Mouse (Mus musculus) heart, embryonic 13.5 days (tissue): ENCODE results near the gene Defb29. TPM values are rescaled to one million over a fixed set of nuclear protein-coding genes. Genes with fewer than 3 reads are reported as not detected.

Source experiments
- ATAC-seq: fragments of 200-750 bp; cut with Nextera tagmentation; 2 replicates; pipeline ENCODE4 v1.8.0; 2017; ENCODE audit warnings: moderate TSS enrichment; ENCODE audit not compliant: insufficient number of reproducible peaks, low FRiP score, low TSS enrichment; ENCODE audit errors: extremely low read depth
- H3K27ac ChIP-seq: fragments of 300-500 bp; sonication (generic); replicated peaks from 2 replicates; pipeline ENCODE4 v1.5.1; 2015; ENCODE audit warnings: moderate library complexity, mild to moderate bottlenecking, inconsistent platforms
- H3K27me3 ChIP-seq: fragments of 300-500 bp; sonication (generic); replicated peaks from 2 replicates; pipeline ENCODE4 v1.6.1; 2015; ENCODE audit warnings: mild to moderate bottlenecking, inconsistent platforms
- H3K36me3 ChIP-seq: fragments of 300-500 bp; sonication (generic); 2 replicates; pipeline ENCODE4 v1.6.1; 2015; ENCODE audit warnings: mild to moderate bottlenecking, inconsistent platforms
- H3K4me1 ChIP-seq: fragments of 300-500 bp; sonication (generic); 2 replicates; pipeline ENCODE4 v1.6.1; 2015; ENCODE audit warnings: inconsistent platforms
- H3K4me2 ChIP-seq: fragments of 300-500 bp; sonication (generic); 2 replicates; pipeline ENCODE4 v1.6.1; 2015; ENCODE audit warnings: inconsistent platforms, mild to moderate bottlenecking, moderate library complexity
- H3K4me3 ChIP-seq: fragments of 300-500 bp; sonication (generic); 2 replicates; pipeline ENCODE4 v1.5.1; 2015; ENCODE audit warnings: moderate library complexity, mild to moderate bottlenecking, inconsistent platforms
- H3K9ac ChIP-seq: fragments of 300-500 bp; sonication (generic); 2 replicates; pipeline ENCODE4 v1.6.1; 2015; ENCODE audit warnings: inconsistent platforms, mild to moderate bottlenecking, moderate library complexity
- H3K9me3 ChIP-seq: fragments of 300-500 bp; sonication (generic); 2 replicates; pipeline ENCODE4 v1.6.1; 2016; ENCODE audit warnings: inconsistent platforms
- WGBS: fragments of 180-500 bp; shearing (Covaris S2); methylation state at CpG from one replicate; pipeline ENCODE4 v1.1.7; 2015; ENCODE audit warnings: mixed read lengths; 5-methylcytosine and 5-hydroxymethylcytosine counted together
- polyA plus RNA-seq: library from polyadenylated mRNA; unstranded; fragments of >200 nt; fragmentation: Nextera tagmentation; extraction: Ambion mirVana; gene quantifications from 2 replicates; pipeline ENCODE4 v1.2.1, GENCODE M21; 2015

Defb29 gene
- polyA plus RNA-seq, result not detected in 2 replicates

DNA sequence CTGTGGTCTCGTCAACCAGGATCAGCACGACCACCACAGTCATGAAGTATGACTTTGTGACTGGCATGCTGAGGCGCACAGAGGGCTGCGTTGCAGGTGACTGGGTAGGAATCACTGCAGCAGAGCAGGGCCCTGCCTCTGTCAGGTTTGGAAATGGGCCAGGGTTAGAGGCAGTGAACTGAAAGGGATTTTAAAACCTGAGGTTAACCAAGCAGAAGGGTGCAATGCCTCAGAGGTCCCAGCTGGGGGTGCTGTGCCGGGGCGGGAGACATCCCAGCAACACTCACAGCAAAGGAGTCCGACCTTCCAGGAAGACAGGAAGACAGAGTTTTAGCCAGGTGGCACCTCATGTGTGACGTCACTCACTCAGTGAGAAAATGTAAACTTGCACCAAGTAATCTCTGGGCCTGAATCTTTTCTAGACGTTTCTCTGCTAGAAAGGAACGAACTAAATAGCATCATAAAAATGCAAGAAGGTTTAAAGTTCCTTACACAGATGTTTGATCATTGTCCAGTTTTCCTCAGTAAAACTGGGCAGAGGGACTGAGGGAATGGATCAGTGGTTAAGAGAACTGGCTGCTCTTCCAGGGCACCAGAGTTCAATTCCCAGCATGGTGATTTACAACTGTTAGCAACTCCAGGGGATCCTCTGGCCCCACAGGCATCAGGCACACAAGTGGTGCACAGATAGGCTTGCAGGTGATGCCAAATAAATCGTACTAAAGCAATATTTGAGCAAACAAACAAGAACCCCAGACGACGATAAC is at the start of gene Defb29:
TSS of gene Defb29 (minus strand) at position 155 of the 767 bp plus-strand sequence.
- H3K27me3 ChIP-seq, result no peaks in the 10 kb centered on the region
- H3K4me3 ChIP-seq, result no peak within 1 kb of the TSS
- no peak for ATAC-seq
- H3K27ac ChIP-seq, result no peak within 1 kb of the TSS
- 49% methylated on average over 13 of the region's 13 CpGs for WGBS
- H3K36me3 ChIP-seq, result no peaks in the 10 kb centered on the region
- H3K4me1 ChIP-seq, result peaks cover 8% of the 10 kb centered on the region; the same call in 1 of the 2 replicates
- H3K9ac ChIP-seq, result no peak within 1 kb of the TSS
- H3K4me2 ChIP-seq, result no peak within 1 kb of the TSS
- H3K9me3 ChIP-seq, result 0 out of 2 replicates have a peak, but pooled peaks cover 4% of the 10 kb centered on the region

DNA sequence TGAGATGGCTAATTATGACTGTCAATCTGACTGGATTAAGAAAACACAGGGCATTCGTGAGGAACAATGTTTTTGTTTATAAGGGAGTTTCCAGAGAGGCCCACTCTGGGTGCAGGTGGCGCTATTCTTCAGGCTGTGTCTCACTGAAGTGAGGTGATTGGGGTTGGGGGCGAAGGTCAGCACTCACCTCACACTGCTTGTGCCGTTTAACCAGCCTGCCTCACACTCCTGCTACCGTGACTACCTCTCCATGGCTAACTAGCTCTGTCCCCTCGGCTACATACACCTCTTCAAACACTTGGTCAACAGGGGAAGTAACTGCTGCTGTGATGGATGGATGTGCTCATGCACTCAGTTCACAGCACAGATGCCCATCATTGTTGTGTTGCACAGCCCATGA is 49.1 kb upstream of the Defb29 start:
- ATAC-seq, result no peak
- H3K4me2 ChIP-seq, result no peak overlapping the region
- H3K4me1 ChIP-seq, result peaks cover 13% of the 10 kb centered on the region

DNA sequence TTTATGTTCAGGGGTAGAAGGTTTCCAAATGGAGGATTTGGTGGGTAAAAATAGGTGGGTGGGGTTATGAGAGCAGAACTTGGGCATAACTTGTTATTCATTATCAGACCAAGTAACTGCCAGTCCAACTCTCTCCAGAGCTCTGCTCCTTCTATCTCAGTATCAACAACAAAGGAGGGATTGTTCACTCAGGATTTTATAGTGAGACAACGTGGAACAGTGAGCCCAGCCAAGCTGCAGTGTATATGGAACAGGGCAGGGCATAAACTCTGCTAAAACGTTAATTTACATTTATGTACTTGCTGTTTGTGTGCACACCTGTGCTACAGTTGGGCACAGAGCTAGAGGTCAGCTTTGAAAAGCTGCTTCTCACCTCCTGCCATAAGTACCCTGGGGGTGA is 48.6 kb upstream of the Defb29 start:
- no peak overlapping the region for H3K4me2 ChIP-seq
- no peaks in the 10 kb centered on the region for H3K9me3 ChIP-seq
- H3K4me3 ChIP-seq, result no peak overlapping the region
- no peaks in the 10 kb centered on the region for H3K36me3 ChIP-seq
- 32% methylated on average over 2 of the region's 2 CpGs for WGBS
- H3K27me3 ChIP-seq, result no peaks in the 10 kb centered on the region
- H3K9ac ChIP-seq, result no peak overlapping the region
- peaks cover 13% of the 10 kb centered on the region for H3K4me1 ChIP-seq
- H3K27ac ChIP-seq, result no peak overlapping the region
- no peak for ATAC-seq

More for the DNA sequence above, 49.1 kb upstream of the Defb29 start:
- H3K9ac ChIP-seq, result no peak overlapping the region
- H3K4me3 ChIP-seq, result no peak overlapping the region
- no peaks in the 10 kb centered on the region for H3K36me3 ChIP-seq
- no peaks in the 10 kb centered on the region for H3K27me3 ChIP-seq
- H3K27ac ChIP-seq, result no peak overlapping the region
- no peaks in the 10 kb centered on the region for H3K9me3 ChIP-seq
- WGBS, result 44% methylated on average over 6 of the region's 6 CpGs

DNA sequence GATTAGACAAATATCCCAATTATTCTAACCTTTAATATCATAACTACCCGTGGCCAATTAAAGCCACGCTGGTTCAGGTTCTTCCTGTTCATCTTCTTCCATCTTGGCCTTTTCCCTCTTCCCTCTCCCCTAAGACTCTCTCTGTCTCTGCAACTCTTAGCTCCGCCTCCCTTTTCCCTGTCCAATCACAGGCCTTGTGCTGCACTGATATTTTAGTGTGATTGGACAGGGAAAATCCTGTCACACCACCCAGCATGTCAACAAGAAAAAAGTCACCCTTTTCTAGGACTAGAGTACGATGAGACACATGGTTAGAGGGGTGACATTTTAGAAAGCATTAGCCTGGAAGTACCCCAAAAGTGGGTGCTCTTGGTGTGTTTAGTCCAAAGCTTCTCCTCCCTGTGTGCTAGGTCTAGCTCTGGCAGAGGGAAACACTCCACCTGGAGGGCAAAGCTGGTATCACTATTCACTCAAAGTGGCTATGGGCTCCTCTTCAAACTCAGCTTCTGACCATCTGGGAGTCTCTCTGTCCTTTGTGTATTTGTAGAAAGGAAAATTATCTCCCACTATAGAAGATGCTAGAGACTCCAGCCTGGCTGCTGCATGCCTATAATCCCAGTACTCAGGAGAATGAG is 47.1 kb upstream of the Defb29 start:
- Histone ChIP-seq H3K9ac (no peak overlapping the region), H3K36me3 (no peaks in the 10 kb centered on the region), H3K4me1 (peaks cover 13% of the 10 kb centered on the region), H3K4me2 (no peak overlapping the region), H3K27ac (no peak overlapping the region), H3K9me3 (no peaks in the 10 kb centered on the region), H3K27me3 (no peaks in the 10 kb centered on the region), H3K4me3 (no peak overlapping the region)
- no peak for ATAC-seq
- WGBS, result 79% methylated on average over 4 of the region's 4 CpGs

DNA sequence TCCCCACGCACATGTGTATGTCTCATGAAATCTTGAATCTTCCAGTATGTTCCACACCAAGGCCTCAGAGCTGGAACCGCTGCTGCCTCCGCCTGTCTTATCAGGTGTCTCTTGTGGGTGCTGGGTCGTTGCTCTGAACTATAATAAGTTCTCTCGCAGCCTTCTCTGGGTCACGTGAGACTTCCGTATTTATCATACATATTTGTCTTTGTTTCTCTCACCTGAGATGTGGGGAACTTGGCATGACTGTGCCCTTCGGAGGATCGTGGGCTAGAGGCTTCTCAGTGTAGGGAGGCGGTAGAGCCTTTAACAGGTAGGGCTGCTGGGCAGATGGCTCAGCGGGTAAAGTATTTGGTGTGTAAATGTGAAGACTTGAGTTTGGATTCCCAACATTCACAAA is 40.7 kb upstream of the Defb29 start:
- no peak overlapping the region for H3K9ac ChIP-seq
- WGBS, result 47% methylated on average over 11 of the region's 11 CpGs
- no peak overlapping the region for H3K4me3 ChIP-seq
- no peak overlapping the region for H3K4me2 ChIP-seq
- H3K27me3 ChIP-seq, result no peaks in the 10 kb centered on the region
- no peaks in the 10 kb centered on the region for H3K36me3 ChIP-seq
- H3K27ac ChIP-seq, result no peak overlapping the region
- H3K9me3 ChIP-seq, result no peaks in the 10 kb centered on the region
- peaks cover 11% of the 10 kb centered on the region for H3K4me1 ChIP-seq
- ATAC-seq, result no peak

DNA sequence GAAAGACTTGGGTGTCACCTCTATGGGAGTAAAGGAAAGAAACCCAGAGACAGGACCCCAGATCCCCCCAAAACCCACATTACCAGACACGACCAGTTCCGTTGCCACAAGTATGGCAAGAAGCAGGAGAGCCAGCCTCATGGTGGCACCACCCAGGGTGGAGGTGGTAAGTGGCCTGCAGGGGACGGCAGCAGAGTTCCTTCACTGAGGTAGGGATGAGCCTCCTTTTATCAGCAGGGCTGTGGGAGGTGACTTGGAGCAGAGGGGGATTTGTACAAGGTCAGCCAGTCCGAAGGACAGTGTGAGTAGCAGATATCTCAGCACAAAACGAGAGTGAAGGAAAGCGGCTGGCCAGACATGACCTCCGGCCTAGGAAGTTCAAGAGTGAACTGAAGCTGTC is 40.2 kb upstream of the Defb29 start, which contains the start of gene Defb19:
TSS of gene Defb19 (minus strand) at position 206 of the 400 bp plus-strand sequence.
- Histone ChIP-seq H3K4me2 (no peak within 1 kb of the TSS), H3K9me3 (no peaks in the 10 kb centered on the region), H3K4me1 (peaks cover 11% of the 10 kb centered on the region), H3K9ac (no peak within 1 kb of the TSS), H3K36me3 (no peaks in the 10 kb centered on the region), H3K27me3 (no peaks in the 10 kb centered on the region), H3K4me3 (no peak within 1 kb of the TSS), H3K27ac (no peak within 1 kb of the TSS)
- ATAC-seq, result no peak
- 45% methylated on average over 7 of the region's 7 CpGs for WGBS

DNA sequence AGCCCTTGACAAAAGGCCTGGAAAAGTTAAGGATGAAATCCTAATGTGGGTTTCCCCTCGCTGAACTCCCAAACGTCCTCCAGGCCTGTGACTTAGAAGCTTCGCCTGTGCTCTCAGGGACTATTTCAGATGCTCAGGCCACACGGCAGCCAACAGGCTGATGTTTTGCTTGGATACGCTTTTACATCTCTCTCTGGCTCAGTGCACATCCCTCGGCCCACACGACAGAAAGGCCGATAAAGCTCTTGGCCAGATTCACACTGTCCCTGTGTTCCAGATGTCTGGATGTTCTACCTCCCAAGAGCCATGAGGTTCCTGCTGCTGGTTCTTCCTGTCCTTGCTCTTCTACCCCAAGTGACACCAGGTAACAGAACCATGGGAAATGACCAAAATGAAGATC is 33.6 kb upstream of the Defb29 start:
- peaks cover 2% of the 10 kb centered on the region; the same call in 1 of the 2 replicates for H3K27me3 ChIP-seq
- WGBS, result 78% methylated on average over 8 of the region's 8 CpGs
- no peaks in the 10 kb centered on the region for H3K9me3 ChIP-seq
- no peaks in the 10 kb centered on the region for H3K4me1 ChIP-seq
- no peak overlapping the region for H3K4me2 ChIP-seq
- H3K4me3 ChIP-seq, result no peak overlapping the region
- H3K9ac ChIP-seq, result no peak overlapping the region
- ATAC-seq, result no peak
- H3K36me3 ChIP-seq, result no peaks in the 10 kb centered on the region
- no peak overlapping the region for H3K27ac ChIP-seq

DNA sequence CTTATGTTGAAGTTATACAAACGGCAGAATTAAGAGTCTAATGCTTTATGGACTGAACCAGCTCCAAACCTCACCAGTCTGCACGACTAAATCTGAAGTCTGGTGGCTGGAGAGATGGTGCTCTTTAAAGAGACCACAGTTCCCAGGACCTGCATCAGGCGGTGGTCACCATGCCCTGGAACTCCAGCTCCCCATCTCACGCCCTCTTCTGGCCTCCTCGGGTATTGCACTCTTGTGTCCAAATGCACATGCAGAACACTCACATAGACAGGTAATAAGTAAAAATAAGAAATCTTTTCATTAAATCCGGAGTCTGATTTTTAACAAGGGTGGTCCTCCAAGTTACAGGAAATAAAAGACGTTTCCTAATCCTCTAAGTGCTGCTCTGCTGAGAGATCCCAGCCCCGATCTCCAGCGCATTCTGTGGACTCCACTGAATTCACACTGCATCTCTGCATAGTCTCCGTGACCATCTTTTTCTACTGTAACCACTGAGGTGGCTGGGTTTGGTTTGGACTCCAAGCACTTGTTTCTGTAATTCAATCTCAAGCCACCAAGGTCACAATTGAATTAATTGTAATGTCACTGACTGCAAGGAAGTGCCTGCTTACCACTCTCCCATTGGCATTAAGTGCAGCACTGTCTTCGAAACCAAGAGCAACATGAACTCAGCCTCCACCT is 32.4 kb upstream of the Defb29 start, which contains the start of gene Defb21:
TSS of gene Defb21 (plus strand) at position 631 of the 681 bp plus-strand sequence.
- no peaks in the 10 kb centered on the region for H3K36me3 ChIP-seq
- no peak within 1 kb of the TSS for H3K4me3 ChIP-seq
- no peak within 1 kb of the TSS for H3K27ac ChIP-seq
- no peaks in the 10 kb centered on the region for H3K9me3 ChIP-seq
- no peaks in the 10 kb centered on the region for H3K4me1 ChIP-seq
- H3K9ac ChIP-seq, result no peak within 1 kb of the TSS
- peaks cover 2% of the 10 kb centered on the region; the same call in 1 of the 2 replicates for H3K27me3 ChIP-seq
- H3K4me2 ChIP-seq, result no peak within 1 kb of the TSS
- ATAC-seq, result no peak
- 56% methylated on average over 11 of the region's 11 CpGs for WGBS

DNA sequence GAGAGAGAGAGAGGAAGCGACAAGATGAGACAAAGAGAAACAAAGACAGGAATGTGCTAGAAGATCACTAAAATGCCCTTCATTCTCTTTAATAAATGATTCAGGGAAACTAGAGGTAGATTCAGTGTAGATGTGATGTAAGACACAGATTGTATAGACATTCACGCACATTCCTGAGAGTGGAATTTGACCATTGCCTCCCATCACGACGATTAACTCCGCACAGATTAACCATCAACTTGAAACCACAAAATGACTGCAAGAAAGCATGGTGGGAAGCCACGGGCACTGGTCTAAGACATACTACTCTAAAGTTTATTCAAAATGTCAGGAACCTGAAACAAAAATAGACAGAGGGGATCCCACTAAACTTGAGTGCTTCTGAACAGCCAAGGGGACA is 30.4 kb upstream of the Defb29 start:
- H3K4me1 ChIP-seq, result no peaks in the 10 kb centered on the region
- H3K27ac ChIP-seq, result no peak overlapping the region
- no peak overlapping the region for H3K9ac ChIP-seq
- H3K27me3 ChIP-seq, result peaks cover 2% of the 10 kb centered on the region; the same call in 1 of the 2 replicates
- no peak overlapping the region for H3K4me2 ChIP-seq
- no peaks in the 10 kb centered on the region for H3K36me3 ChIP-seq
- no peak overlapping the region for H3K4me3 ChIP-seq
- H3K9me3 ChIP-seq, result no peaks in the 10 kb centered on the region
- ATAC-seq, result no peak
- WGBS, result 81% methylated on average over 6 of the region's 6 CpGs

DNA sequence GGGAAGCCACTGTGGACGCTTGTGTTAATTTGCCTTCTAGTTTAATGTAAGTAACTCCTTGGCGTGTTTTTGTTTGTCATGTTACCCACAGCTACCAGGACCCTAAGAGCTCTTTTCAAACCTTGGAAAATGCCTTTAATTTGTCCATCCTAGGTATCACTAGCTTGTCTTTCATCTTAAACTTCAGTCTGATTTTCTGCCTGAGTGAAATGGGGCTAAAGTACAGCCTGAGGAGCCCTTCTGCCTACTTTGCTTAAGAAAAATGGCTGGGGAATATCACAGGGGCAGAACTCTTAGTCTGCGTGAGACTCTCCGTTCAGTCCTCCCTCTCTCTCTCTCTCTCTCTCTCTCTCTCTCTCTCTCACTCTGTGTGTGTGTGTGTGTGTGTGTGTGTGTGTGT is 30.0 kb upstream of the Defb29 start:
- no peaks in the 10 kb centered on the region for H3K9me3 ChIP-seq
- 70% methylated on average over 4 of the region's 4 CpGs for WGBS
- H3K36me3 ChIP-seq, result no peaks in the 10 kb centered on the region
- no peak for ATAC-seq
- no peaks in the 10 kb centered on the region for H3K4me1 ChIP-seq
- H3K4me2 ChIP-seq, result no peak overlapping the region
- H3K27me3 ChIP-seq, result peaks cover 2% of the 10 kb centered on the region; the same call in 1 of the 2 replicates
- no peak overlapping the region for H3K4me3 ChIP-seq
- H3K9ac ChIP-seq, result no peak overlapping the region
- no peak overlapping the region for H3K27ac ChIP-seq

DNA sequence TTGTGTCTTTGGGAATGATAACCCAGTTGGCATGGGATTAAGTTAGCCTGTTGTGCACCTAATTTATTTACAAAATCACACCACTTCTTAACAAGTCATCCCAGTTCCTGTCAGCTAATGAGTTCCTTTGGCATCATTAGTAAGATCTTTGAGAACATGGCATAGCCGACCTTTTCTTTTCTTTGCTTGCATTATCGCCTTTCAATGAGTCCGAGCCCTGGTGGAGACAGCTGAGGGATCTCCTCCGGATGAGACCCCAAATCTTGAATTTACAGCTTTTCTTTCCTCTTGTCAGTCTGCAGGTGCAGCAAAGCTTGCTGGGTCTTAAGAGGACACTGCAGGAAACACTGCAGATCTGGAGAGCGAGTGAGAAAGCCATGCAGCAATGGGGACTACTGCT is 29.1 kb upstream of the Defb29 start, which contains the start of gene Gm17416:
TSS of gene Gm17416 (plus strand) at position 301 of the 400 bp plus-strand sequence.
- ATAC-seq, result no peak
- Histone ChIP-seq H3K27me3 (peaks cover 2% of the 10 kb centered on the region; the same call in 1 of the 2 replicates), H3K9ac (no peak within 1 kb of the TSS), H3K4me3 (no peak within 1 kb of the TSS), H3K4me2 (no peak within 1 kb of the TSS), H3K9me3 (no peaks in the 10 kb centered on the region), H3K36me3 (no peaks in the 10 kb centered on the region), H3K27ac (no peak within 1 kb of the TSS), H3K4me1 (no peaks in the 10 kb centered on the region)
- WGBS, result 80% methylated on average over 5 of the region's 5 CpGs
